Mouse (Mus musculus) fat pad, adult 2 months (tissue): ENCODE results near the gene Ror2.
"Not testable (repeated sequence)": the region's sequence is repeated elsewhere in the genome, so short reads cannot be mapped to it uniquely, and the experiment has no call there.

Experiments
- DNase-seq: peaks from one replicate; pipeline ENCODE4 v3.0.0-alpha.2; 2011; ENCODE audit warnings: low read depth, low spot score; ENCODE audit errors: extremely low read depth

Gene Ror2

GRCm38 (mm10) chr13:53285756-53286361, at the start of gene Ror2:
TSS of gene Ror2 (minus strand) at chr13:53286124.
- DNase-seq, result no peak

GRCm38 (mm10) chr13:53333769-53334168, 47.8 kb upstream of the Ror2 start:
- no peak for DNase-seq

- no peak for DNase-seq
Measured at GRCm38 (mm10) chr13:53330246-53330645, 44.3 kb upstream of the Ror2 start.

- no peak for DNase-seq
Measured at GRCm38 (mm10) chr13:53325531-53325930, 39.6 kb upstream of the Ror2 start.

- no peak for DNase-seq
Measured at GRCm38 (mm10) chr13:53323661-53324060, 37.7 kb upstream of the Ror2 start.

GRCm38 (mm10) chr13:53320899-53321298, 35.0 kb upstream of the Ror2 start:
- DNase-seq, result no peak

GRCm38 (mm10) chr13:53316515-53317295, 30.8 kb upstream of the Ror2 start:
- DNase-seq, result no peak

GRCm38 (mm10) chr13:53315757-53316156, 29.8 kb upstream of the Ror2 start:
- DNase-seq, result not testable (repeated sequence)

GRCm38 (mm10) chr13:53310442-53310841, 24.5 kb upstream of the Ror2 start:
- no peak for DNase-seq

GRCm38 (mm10) chr13:53309661-53310160, 23.8 kb upstream of the Ror2 start:
- DNase-seq, result no peak

- DNase-seq, result no peak
Measured at GRCm38 (mm10) chr13:53309148-53309547, 23.2 kb upstream of the Ror2 start.

GRCm38 (mm10) chr13:53306836-53307235, 20.9 kb upstream of the Ror2 start:
- DNase-seq, result no peak

- no peak for DNase-seq
Measured at GRCm38 (mm10) chr13:53305256-53305655, 19.3 kb upstream of the Ror2 start.

GRCm38 (mm10) chr13:53302688-53303087, 16.8 kb upstream of the Ror2 start:
- no peak for DNase-seq

GRCm38 (mm10) chr13:53293065-53293464, 7.1 kb upstream of the Ror2 start:
- DNase-seq, result no peak

- no peak for DNase-seq
Measured at GRCm38 (mm10) chr13:53292244-53292643, 6.3 kb upstream of the Ror2 start.

- no peak for DNase-seq
Measured at GRCm38 (mm10) chr13:53285261-53285755, 616 bp downstream of the Ror2 start.

- no peak for DNase-seq
Measured at GRCm38 (mm10) chr13:53284740-53285191, 1.2 kb downstream of the Ror2 start.

- no peak for DNase-seq
Measured at GRCm38 (mm10) chr13:53281604-53282396, 4.1 kb downstream of the Ror2 start.

- no peak for DNase-seq
Measured at GRCm38 (mm10) chr13:53278908-53279307, 7.0 kb downstream of the Ror2 start.

GRCm38 (mm10) chr13:53276381-53276780, 9.5 kb downstream of the Ror2 start:
- no peak for DNase-seq
